Mouse (Mus musculus) adrenal gland, postnatal 14 days (tissue): ENCODE data around the gene Iqgap2. TPM values are rescaled to one million over a fixed set of nuclear protein-coding genes. Genes with fewer than 3 reads are reported as not detected.

Experiments used
- DNase-seq: peaks from one replicate; pipeline ENCODE4 v3.0.0; 2021; ENCODE audit warnings: mixed read lengths
- long read RNA-seq, 2 experiments: library from polyadenylated mRNA; stranded (forward); transcript quantifications; one replicate each; pipeline ENCODE4 v2.0.0; 2021
- total RNA-seq: library from RNA; stranded (reverse); gene quantifications from 2 replicates; pipeline ENCODE4 v1.2.3, GENCODE M21; 2021

Iqgap2 gene
- total RNA-seq: 107 and 111 TPM in 2 replicates
- long read RNA-seq, experiment 1, full-length matches to known transcripts: 5 of 28 reads
- long read RNA-seq, experiment 1, partial matches to known transcripts: 16 of 28 reads
- long read RNA-seq, experiment 1, other reads (novel, unspliced or antisense): 7 of 28 reads
- long read RNA-seq, experiment 2, full-length matches to known transcripts: 5 of 16 reads
- long read RNA-seq, experiment 2, partial matches to known transcripts: 5 of 16 reads
- long read RNA-seq, experiment 2, other reads (novel, unspliced or antisense): 6 of 16 reads

DNA sequence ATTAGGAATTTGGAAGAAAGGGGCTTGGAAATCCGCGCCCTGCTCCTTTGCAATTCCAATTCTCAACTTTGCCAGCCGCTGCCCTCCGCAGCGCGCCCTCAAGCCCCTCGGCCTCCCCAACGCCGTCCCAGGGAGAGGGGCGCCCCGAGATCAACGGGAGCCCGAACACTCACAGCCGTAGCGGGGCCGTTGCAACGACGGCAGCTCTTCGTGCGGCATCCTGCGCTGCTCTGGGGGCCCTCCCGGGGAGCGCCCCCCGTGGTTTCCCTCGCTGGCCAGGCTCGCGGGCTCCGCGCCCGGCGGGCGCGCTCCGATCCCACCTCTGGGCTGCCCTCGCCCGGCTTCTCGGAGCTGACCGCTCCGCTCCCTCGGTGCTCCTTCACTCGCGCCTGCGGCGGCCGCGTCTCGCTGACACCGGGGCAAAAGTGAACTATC, at the start of gene Iqgap2:
Gene Iqgap2 (minus strand): TSS at position 432 of the 435 bp plus-strand sequence.
- no peak for DNase-seq

DNA sequence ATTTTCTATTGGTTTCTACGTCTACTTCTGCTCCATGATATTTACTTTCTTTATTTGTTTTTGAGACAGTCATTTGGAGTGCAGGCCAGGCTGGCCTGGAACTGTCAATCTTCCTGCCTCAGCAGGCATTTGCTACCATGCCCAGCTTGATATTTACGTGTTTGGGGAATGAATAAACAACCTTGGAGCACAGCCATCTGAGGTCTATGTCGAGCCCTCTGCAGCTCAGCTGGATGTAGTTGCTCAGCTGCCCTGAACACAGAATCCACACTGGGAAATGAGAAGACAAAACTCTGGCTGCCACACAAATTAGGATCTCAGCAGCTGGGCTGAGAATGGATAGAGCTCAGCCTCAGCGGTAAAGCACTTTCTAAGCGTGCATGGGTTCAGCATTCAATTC, 49.1 kb upstream of the Iqgap2 start:
- DNase-seq: no peak

DNA sequence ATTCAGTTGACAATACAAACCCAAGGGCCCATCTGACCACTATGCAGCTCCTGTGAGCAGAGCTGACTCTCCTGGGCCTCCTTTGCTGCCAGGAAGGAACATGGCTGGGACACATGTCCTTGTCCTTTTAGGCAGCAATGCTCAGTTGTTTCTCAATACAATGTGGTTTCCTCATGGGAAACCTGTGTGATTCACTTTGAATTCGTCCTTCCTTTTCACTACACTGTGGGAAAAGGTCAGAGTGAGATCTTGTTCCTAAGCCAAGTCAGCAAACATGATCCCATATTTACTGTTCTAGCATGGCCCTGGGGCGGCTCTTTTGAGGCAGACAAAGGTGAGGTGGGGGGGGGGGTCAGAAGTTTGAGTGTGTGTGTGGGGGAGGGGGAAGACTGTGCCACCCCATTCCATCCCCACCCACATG, 32.5 kb upstream of the Iqgap2 start:
- DNase-seq: peak; percentile 53

DNA sequence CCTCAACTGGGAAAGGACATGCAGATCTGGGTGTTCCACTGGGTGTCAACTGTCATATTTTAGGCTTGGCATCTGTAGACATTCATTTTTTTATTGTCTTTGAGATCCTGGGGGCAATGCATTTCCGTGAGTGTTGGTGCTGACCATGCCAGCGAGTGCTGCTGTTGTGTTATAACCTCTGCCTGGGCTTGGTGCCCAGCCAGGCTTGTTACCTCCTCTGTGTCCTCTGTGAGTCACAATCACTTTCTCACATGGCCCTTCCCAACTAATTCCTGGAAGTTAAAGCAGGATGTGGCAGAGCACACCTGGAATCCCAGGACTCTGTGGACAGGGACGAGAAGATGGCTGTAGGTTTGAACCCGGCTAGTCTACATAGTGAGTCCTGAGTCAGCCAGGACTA, 30.9 kb upstream of the Iqgap2 start:
- peak; percentile 59 for DNase-seq

DNA sequence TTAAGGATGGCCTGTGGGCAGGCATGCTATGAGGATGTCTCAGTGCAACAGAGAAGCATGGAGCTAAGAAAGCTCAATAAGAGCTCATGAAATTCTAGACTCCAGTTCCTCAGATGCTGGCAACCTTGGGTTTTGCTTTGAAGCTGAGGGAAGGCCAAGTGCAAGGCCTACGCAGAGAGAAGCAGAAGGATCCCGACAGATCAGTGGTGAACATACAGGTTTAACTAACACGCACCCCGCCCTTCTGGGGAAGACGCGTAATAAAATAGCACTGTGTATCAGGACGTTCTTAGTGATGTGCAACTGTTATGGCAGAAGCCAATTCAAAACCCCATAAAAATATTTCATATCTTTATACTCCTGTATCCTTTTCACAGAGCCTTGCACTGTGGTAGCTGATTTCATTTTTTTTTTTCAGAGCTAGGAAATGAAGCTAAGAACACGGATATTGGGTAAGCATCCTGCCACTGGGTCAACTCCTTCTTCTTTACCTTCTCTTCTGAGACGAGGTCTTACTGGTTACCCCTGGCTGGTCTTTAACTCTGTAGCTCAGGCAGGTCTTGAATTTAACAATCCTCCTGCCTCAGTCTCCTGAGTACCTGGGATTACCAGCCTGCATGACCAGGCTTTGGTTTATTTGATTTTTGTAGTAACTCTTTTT, 27.0 kb upstream of the Iqgap2 start:
- DNase-seq: peak; percentile 18

DNA sequence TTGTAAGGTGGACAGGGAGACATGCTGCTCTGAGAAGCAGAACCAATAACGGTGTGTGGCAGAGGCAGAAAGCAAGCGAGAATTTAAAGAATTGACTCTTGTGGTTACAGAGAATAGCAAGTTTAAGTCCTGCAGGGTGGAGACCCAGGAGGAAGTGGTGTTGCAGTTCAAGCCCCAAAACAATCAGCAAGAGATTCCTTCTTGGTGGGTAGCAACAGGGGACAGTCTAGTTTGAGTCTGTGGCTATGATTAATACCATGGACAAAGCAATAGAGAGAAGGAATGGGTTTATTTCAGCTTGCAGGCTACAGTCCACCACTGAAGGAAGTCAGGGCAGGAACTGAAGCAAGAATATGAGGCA, 21.3 kb upstream of the Iqgap2 start:
- no peak for DNase-seq

DNA sequence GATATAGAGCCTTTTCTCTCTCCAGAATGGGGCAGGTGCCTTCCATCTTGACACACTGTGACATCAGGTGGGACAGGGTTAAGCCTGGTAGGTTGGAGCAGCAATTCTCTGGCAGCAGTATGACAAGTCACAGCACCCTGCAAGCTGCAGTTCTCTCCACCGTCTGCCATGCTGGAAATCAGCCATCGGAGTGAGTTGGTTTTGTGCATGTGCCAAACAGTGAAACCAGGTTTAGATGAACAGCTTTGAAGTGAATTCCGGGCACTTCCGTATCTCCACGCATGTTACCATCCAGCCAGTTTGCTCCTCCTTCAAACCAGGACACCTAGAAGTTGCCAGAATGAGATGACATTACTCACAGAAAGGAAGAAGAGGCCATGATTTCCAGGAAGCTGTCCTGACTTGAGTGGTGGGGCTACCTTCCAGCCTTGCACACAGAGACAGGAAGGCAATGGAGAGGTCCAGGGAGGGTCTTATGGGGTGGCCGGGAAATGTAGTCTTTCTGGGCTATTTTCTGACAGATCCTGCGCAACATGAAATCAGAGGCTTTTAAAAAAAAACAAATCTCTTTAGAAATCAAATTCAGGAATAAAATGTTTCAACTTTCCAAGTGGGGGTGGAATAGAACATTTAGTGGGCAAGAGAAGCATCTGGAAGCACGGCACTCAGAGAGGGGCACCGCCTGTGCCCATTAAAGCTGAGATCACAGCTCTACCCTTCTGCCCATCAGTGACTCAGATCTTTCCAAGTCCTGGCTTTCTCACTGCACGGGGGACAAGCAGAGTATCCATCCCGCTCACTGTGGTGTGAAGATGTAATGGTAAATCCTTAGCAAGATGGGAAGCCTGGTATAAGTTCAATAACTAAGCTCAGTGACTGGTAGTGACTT, 20.7 kb upstream of the Iqgap2 start:
- DNase-seq: peak; percentile 44

DNA sequence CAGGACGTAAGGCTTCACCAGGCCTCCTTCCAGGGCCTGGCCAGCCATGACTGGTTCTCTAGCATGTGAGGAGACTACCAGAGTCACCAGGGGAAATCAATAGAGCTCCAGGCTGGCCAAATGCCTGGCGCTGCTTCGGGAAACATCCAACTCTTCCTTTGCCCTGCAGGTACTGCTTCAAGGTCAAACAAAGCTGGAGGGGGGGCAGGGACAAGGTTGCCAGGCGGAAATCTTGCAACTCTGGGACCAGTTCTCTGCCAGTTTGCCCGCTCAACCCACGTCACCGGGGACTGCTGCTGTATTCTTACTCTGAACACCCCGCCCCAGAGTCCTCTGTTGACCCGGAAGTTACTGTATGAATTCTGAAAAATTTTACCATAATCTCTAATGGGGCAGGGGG, 18.5 kb upstream of the Iqgap2 start:
- peak; percentile 34 for DNase-seq

DNA sequence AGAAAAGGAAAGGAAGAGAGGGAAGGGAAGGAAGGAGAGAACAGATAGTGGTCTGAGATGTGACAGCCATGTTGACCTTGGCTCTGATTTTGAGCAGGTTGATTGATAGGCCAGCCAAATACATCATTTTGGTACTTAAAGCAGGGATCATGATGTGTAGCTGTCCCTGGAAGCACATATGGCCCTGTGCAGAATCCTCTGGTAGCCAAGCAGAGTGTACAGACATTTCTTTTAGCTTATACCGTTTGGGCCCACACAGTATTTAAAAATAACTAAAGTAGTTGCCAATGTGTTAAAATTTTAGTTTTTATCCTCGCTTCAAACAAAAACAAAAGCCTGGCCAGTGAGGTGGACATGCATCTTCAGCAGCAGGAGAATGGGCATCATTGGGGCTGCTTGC, 17.5 kb upstream of the Iqgap2 start:
- DNase-seq: no peak

DNA sequence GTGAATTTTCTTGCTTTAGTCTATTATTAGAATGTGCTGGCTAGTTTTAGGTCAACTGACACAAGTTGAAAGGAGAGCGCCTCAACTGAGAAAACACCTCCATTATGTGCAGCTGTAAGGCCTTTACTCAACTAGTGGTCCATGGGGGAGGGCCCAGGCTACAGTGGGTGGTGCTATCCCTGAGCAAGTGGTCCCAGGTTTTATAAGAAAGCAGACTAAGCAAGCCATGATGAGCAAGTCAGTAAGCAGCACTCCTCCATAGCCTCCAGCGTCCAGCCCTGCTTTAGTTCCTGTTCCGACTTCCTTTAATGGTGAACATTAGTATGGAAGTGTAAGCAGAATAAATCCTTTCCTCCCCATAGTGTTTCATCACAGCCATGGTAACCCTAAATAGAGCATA, 11.0 kb upstream of the Iqgap2 start:
- no peak for DNase-seq

DNA sequence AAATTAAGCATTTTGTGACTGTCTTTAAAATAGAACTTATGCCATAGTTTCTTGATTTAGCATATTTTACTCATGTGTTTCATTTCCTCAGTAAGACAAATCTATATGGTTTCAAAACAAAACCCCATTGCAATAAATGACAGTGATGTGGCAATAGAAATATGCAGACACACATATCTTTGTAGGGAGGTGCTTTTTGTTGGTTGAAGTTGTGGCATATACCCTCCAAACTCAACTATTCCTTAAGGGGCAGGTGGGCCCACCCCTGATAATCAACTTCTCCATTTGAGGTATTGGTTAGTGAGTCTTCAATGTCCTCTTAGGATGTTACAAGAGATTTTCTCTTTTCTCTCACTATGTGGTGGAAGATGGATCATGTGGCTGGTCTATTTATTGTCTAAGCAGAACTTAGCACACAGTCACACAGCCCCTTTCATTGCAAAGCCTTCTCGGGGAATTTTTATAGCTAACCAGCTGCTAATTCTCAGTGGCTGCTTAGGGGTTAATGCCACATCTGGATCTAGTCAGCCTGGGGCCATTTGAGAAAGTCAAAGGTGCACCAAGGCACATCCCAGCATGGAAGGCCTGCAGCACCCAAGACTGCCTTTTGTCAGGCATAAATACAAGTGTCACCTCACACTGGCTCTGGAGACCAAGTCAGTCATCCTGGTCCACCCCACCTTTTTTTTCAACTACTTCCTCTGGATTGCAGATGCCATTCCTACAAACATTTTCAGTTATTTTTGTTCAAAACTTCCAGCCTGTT, 8.3 kb upstream of the Iqgap2 start:
- DNase-seq: no peak

DNA sequence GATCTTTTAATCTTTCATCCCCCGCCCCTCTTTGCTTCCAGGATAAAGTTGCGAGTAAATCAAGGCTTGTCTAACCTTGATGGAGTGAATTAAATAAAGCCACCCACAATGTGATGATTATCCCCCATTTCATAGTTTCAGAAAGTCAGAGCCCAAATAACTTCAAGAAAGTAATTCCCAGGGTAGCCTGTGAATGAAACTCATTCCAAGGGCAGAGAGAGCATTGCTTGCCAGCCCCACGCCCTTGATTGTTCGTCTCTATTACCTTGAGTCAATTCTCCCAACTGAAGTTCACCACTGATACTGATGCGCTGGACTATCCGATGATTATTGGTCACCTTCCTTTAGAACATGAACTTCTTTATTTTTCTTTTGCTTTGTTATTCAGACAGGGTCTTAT, 4.8 kb upstream of the Iqgap2 start:
- DNase-seq: peak; percentile 44

DNA sequence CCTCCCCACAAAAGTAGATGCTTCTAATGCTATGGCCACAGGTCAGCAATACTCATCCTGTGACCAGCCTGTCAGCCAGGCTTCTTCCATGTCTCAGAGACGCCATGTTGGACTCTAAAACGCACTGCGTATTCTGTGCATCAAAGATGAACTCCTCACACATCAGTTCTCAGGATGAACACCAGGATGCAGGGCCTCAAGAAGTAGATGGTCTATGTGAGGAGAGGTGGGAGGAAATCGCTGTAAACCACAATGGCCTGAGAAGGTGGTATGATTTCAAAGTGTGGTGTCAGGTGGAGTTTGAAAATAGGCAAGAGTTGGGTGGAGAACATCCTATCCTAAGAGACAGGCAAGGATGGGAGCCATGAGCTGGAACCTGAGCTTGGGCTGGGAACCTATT, 1.4 kb upstream of the Iqgap2 start:
- DNase-seq: no peak

DNA sequence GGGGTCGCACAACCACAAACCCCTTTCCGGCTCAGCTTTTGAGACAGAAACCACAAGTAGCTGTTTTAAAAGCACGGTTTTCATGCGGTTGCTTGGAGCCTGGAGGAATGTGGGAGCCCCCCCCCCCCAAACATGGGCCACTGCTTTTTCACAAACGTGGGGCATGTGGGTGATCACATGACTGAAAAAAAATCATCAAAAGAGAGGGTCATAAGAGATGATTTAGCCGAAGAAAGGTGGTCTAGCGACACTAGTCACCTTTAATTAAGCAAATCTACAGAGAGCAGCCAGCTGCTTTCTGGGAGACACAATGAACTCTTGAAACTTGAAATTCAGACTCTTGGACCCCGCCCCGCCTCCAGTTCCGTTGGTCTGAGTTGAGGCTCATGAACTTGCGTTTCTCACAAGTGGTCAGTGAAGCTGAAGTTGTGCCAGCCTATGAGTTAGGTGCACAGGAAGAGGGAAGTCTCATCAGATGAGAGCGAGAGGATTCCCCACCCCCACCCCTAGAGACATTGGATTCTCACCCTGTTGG, 956 bp upstream of the Iqgap2 start:
- DNase-seq: peak; percentile 28

DNA sequence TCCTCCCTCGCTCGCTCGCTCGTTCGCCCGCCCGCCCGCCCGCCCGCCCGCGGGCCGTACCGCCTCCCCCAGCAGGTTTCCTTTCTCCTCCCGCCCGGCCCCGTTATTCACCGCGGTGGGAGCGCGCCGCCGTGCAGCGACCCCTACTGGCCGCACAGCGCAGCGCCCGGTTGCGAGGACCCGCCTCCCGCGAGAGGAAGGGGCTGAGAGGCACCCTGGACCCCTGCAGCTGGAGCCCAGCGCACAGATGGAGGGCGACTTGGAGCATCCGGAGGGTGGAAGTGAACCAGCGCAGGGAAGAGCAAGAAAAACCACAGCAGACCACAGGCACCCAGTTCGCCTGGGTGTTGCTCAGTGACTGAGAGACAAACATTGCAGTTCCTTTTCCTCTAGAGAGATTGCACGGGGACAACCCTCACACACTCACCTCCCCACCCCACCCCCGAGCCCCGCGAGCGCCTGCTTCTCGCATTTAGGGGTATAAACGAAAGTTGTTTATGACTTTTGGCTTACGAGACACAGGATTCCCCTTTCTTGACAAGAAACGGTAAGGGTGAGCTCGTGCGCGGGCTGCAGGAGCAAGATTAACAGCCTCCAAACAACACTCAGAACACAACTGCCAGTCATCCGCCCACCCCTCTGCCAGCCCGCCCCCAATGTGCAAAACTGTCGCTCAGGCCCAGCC, 346 bp upstream of the Iqgap2 start:
- DNase-seq: peak; percentile 92

DNA sequence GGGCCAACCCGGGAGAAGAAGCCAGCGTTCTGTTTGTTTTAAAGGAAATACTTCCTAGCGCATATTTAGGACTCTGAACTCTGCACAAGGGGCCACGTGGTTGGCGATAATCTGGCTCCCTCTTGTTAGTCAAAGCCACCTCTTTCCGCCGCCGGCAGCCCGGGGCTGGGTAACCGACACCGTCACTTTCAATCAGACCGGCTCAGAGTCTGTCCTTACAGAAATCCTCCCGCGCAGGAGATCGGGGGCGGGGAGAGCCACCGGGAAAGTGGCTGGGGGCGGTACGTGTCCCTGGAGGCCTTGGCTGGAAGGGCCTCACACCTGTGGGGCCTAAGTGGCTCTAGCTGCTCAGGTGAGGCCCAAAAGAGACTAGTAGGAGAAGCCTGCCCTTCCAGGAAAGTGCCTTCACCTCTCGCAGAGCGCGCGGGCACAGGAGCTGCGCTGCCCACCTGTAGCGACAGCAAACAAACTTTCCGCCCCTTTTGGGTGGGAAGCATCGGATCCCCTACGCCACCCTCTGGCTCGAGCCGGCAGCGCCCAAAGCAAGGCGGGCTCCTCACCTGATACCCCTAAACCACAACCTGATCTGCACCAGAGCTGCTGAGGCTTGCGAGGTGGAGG, 761 bp downstream of the Iqgap2 start:
- DNase-seq: peak; percentile 83

DNA sequence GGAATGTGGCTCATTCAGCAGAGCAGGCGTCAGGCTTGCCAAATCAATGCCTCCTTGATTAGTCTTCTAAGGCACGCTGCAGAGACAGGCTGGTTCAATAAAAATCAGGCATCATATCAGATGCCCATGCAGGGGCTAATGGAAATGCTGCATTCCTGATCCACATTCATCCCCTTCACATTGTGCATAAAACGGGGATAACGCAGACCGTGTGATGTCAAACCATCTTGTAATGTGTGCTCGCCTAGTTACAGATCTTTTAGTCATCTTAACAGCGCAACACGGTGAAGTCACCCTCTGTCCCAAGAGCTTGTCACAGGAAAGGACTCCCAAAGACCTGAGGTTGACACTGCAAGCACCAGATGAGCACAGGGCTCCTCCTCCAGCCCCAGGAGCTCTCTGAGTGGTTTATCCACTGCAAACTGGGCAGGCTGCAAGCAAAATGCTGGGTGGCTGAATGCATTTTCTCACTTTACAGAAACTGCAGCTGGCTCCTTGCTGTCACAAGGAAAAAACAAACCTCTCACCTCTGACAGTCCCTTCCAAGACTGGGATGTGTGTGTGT, 1.7 kb downstream of the Iqgap2 start:
- peak; percentile 75 for DNase-seq

DNA sequence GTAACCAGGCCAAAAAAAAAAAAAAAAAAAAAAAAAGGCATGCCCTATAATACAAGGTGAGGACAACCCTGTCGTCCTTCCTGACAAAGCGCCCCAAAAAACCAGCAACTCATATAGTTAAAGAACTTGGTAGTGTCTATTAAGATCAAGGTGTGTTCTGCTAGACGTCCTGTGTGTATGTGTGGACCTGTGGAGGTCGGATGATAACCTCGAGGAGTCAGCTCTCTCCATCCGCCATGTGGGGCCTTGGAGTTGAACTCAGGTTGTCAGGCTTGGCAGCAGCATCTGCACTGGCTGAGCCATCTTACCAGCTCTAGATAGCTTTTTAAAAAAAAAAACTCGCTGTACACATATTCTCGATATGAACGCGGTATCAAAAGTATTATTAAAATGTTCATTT, 2.4 kb downstream of the Iqgap2 start:
- no peak for DNase-seq

DNA sequence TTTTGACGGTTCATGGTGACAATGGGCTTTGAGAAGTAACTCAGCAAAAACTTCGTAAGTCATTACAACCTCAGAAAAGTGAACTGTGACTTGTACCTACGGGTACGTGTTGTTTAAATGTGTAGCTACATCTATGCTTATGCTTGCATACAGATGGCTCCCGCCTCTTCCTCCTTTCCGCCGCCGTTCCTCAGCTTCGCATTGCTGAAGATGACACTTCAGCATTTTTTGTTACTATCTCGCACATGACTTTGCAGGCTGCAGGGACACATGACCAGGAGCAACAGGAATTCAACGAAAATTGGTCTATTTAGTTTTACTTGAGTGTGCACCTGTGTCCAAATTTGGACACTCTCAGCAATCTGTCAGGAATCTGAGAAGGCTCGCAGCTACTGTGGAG, 3.1 kb downstream of the Iqgap2 start:
- no peak for DNase-seq

DNA sequence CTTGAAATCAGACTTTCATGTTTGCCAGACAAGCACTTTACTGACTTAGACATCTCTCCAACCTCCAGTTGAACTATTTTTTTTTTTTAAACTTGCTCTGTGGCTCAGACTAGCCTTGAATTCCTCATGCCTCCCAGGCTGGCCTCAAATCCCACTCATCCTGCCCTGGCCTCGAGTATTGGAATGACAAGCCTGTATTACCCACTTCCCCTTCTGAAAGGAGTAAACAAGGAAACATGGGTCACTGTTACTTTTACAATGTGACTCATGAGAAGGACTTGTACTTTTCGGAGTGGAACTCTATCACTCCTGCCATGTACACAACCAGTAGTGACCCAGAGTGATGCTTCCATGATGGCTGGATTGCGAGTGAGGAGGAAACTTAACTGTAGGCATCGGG, 3.6 kb downstream of the Iqgap2 start:
- DNase-seq: peak; percentile 50

DNA sequence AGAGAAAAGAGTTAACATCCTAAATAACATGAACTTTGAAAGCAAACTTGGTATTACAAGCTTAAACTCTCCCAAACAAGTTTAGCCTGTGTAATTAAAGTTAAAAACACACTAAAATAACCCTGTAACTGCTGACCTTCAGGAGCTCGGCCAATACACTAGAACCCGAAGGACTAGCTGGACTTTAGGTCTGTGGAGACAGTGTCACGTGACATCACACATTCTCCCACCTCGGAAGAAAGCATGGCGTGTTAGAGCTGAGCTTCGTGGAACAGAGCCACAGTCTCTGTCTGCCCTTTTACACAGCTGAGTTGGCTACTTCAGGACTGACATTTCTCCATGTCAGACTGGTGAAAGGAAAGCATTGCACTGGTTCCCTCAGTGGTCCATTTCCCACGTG, 4.3 kb downstream of the Iqgap2 start:
- no peak for DNase-seq
